Mouse (Mus musculus) limb, embryonic 12.5 days (tissue): ENCODE results near the gene Robo1. TPM values are rescaled to one million over a fixed set of nuclear protein-coding genes. Genes with fewer than 3 reads are reported as not detected.

Experiments
- ATAC-seq: fragments of 200-750 bp; cut with Nextera tagmentation; 2 replicates; pipeline ENCODE4 v1.8.0; 2017; ENCODE audit warnings: low read depth, moderate TSS enrichment; ENCODE audit not compliant: insufficient number of reproducible peaks, insufficient read depth, low FRiP score, low TSS enrichment
- H3K27ac ChIP-seq: fragments of 300-500 bp; sonication (generic); 2 replicates; pipeline ENCODE4 v1.5.1; 2016; ENCODE audit warnings: mild to moderate bottlenecking, moderate library complexity
- H3K27me3 ChIP-seq: fragments of 300-500 bp; sonication (generic); 2 replicates; pipeline ENCODE4 v1.6.1; 2016; ENCODE audit warnings: mild to moderate bottlenecking, moderate library complexity
- H3K36me3 ChIP-seq: fragments of 300-500 bp; sonication (generic); 2 replicates; pipeline ENCODE4 v1.6.1; 2016; ENCODE audit warnings: mild to moderate bottlenecking, moderate library complexity
- H3K4me1 ChIP-seq: fragments of 300-500 bp; sonication (generic); replicated peaks from 2 replicates; pipeline ENCODE4 v1.6.1; 2016
- H3K4me2 ChIP-seq: fragments of 300-500 bp; sonication (generic); 2 replicates; pipeline ENCODE4 v1.6.1; 2016; ENCODE audit warnings: mild to moderate bottlenecking, moderate library complexity
- H3K4me3 ChIP-seq: fragments of 300-500 bp; sonication (generic); replicated peaks from 2 replicates; pipeline ENCODE4 v1.5.1; 2016; ENCODE audit warnings: mild to moderate bottlenecking
- H3K9ac ChIP-seq: fragments of 300-500 bp; sonication (generic); replicated peaks from 2 replicates; pipeline ENCODE4 v1.6.1; 2016; ENCODE audit warnings: mild to moderate bottlenecking, moderate library complexity
- H3K9me3 ChIP-seq: fragments of 300-500 bp; sonication (generic); 2 replicates; pipeline ENCODE4 v1.6.1; 2016; ENCODE audit warnings: mild to moderate bottlenecking, moderate library complexity
- WGBS: fragments of 180-500 bp; shearing (Covaris S2); methylation state at CpG from one replicate; pipeline ENCODE4 v1.1.7; 2016; 5-methylcytosine and 5-hydroxymethylcytosine counted together
- polyA plus RNA-seq: library from polyadenylated mRNA; unstranded; fragments of >200 nt; fragmentation: Nextera tagmentation; extraction: Ambion mirVana; gene quantifications from 2 replicates; pipeline ENCODE4 v1.2.1, GENCODE M21; 2016

Robo1 gene
- polyA plus RNA-seq, 1 experiment from 2014 or later: 61.6 TPM

DNA sequence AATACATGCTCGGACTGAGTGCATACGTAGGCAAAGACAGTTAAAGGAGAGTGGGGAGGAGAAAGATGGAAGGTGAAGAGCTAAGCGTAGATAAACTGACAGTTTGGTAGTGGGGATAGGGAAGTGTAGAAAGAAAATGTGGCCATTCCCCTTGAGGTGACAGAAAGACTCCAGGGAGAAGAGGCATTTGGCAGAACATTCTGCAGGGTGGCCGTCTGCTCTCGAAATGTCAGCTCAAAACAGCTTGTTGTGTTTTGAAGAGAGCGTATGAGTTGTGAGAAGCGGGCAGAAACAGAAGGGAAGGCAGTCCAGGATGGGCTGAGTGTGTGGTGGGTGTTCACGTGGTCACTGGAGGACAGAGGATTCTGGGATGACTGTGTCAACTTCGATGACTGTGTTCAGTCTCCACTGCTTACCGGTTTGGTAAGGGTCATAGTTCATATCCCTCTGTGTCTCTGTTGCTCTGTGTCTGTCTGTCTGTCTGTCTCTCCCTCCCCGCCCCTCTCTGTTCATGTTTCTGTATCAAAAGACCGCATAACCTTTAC is 490.4 kb downstream of the Robo1 start:
- no peak for ATAC-seq
- H3K4me3 ChIP-seq: no peak overlapping the region
- H3K4me1 ChIP-seq: peaks cover 49% of the 10 kb centered on the region
- H3K4me2 ChIP-seq: no peak overlapping the region
- WGBS: 81% methylated on average over 12 of the region's 12 CpGs
- H3K9ac ChIP-seq: no peak overlapping the region
- H3K36me3 ChIP-seq: no peaks in the 10 kb centered on the region
- no peaks in the 10 kb centered on the region for H3K27me3 ChIP-seq
- no peak overlapping the region for H3K27ac ChIP-seq
- no peaks in the 10 kb centered on the region for H3K9me3 ChIP-seq

DNA sequence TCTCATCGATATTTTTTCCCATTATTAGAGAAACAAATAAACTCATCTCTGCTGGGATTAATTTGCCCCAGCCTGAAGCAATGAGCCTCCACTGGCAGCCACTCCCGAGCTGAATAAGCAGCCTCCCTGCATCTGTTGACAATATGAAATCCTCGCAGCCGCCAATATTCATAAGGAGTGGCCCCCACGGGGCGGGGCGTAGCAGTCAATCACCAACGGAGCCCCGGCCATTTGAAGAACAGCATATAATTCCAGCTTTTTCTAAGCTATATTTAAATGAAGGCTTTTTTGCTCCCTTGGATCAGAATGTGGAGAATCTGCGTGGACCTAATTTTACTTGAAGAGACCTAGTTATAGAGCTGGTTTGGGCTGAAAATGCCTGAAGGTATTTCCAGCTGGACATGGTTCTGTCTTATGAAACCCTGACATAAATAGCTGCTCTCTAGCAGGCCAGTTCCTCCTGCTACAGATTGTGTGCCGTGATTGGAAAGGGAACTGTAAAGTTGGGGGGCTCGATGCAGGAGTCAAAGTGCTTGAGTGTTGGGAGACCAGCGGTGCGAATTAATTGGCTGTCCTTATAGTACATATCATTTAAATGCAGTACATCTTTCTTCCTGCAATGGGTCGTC is 492.1 kb downstream of the Robo1 start:
- no peaks in the 10 kb centered on the region for H3K36me3 ChIP-seq

DNA sequence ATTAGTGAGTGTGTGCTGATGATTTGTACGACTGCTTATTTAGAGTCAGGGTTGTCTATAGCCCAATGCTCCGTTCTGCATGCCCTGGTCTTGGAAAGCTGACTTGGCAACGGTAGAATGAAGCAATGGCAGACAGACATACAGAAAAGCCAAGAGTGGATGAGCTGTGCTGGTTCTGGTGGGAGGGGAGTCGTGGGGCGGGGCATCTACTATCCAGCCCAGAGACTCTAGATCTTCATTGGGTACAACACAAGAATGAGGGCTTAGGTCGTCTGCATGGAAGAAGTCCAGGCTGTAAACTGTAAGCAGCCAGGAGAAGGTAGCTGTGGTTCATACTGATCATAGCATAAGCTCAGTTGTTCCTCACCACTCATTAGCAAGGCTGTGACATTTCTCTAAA is 492.7 kb downstream of the Robo1 start:
- H3K9ac ChIP-seq: no peak overlapping the region
- H3K27me3 ChIP-seq: no peaks in the 10 kb centered on the region
- peaks cover 36% of the 10 kb centered on the region for H3K4me1 ChIP-seq
- no peaks in the 10 kb centered on the region for H3K36me3 ChIP-seq
- 85% methylated on average over 6 of the region's 6 CpGs for WGBS
- H3K4me2 ChIP-seq: no peak overlapping the region
- no peak overlapping the region for H3K27ac ChIP-seq
- ATAC-seq: 0 out of 2 replicates have a peak, but pooled peaks have one; percentile 34
- H3K9me3 ChIP-seq: 0 out of 2 replicates have a peak, but pooled peaks cover 5% of the 10 kb centered on the region
- H3K4me3 ChIP-seq: no peak overlapping the region

More for the DNA sequence above, 492.1 kb downstream of the Robo1 start:
- Histone ChIP-seq H3K9ac (no peak overlapping the region), H3K4me1 (peaks cover 42% of the 10 kb centered on the region), H3K9me3 (0 out of 2 replicates have a peak, but pooled peaks cover 5% of the 10 kb centered on the region), H3K4me3 (no peak overlapping the region), H3K27me3 (no peaks in the 10 kb centered on the region), H3K4me2 (peak overlapping the region; percentile 9; the same call in 1 of the 2 replicates), H3K27ac (no peak overlapping the region)
- 56% methylated on average over 15 of the region's 15 CpGs for WGBS
- no peak for ATAC-seq

DNA sequence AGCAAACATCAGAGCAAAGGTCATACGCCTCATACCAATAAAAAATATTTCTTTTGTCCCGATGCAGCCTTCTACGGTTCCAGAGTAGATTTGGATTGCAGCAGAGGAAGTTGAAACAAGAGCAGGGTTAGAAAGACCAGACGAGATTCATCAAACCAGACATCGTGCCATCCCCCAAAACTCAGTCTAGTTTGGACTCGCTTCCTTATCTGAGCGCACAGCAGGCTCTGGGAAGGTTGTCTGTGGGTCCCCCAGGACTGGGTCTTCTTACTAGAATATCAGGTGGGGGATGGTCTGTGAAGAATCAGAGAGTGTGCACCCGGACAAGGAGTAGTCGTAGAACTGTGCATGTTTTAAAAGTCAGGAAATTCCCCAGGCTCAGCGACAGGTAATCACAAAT is 500.2 kb downstream of the Robo1 start:
- ATAC-seq: no peak
- H3K9ac ChIP-seq: 0 out of 2 replicates have a peak overlapping the region, but pooled peaks have one; percentile 12
- H3K4me1 ChIP-seq: peaks cover 40% of the 10 kb centered on the region
- H3K27me3 ChIP-seq: no peaks in the 10 kb centered on the region
- H3K27ac ChIP-seq: peak overlapping the region; percentile 59
- no peaks in the 10 kb centered on the region for H3K36me3 ChIP-seq
- H3K4me3 ChIP-seq: 0 out of 2 replicates have a peak overlapping the region, but pooled peaks have one; percentile 12
- 0 out of 2 replicates have a peak, but pooled peaks cover 5% of the 10 kb centered on the region for H3K9me3 ChIP-seq
- WGBS: 24% methylated on average over 10 of the region's 10 CpGs
- peak overlapping the region; percentile 43 for H3K4me2 ChIP-seq

DNA sequence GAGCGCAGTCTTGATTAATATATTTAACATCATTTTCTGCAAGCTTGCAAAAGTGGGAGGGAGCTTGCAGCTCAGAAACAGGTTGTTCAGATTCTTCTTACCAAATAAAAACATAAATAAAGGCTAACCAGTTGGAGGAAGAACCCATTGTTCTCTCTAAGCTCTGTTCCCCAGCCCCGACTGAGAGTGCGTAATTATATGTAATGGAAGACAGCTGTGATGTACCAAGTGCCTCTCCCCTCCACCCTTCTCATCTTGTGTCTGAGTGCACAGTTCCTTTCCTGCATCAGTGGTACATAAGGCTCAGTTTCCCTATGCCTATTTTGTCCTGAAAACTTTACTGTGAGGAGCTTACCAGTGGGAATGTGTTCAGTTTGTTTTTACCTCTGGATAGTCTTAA is 502.8 kb downstream of the Robo1 start:
- H3K27ac ChIP-seq: peak overlapping the region; percentile 41; the same call in 1 of the 2 replicates
- no peak overlapping the region for H3K4me3 ChIP-seq
- no peaks in the 10 kb centered on the region for H3K36me3 ChIP-seq
- 37% methylated on average over 3 of the region's 3 CpGs for WGBS
- no peaks in the 10 kb centered on the region for H3K27me3 ChIP-seq
- no peak overlapping the region for H3K9ac ChIP-seq
- H3K4me1 ChIP-seq: peaks cover 40% of the 10 kb centered on the region
- no peak overlapping the region for H3K4me2 ChIP-seq
- no peaks in the 10 kb centered on the region for H3K9me3 ChIP-seq
- ATAC-seq: no peak

DNA sequence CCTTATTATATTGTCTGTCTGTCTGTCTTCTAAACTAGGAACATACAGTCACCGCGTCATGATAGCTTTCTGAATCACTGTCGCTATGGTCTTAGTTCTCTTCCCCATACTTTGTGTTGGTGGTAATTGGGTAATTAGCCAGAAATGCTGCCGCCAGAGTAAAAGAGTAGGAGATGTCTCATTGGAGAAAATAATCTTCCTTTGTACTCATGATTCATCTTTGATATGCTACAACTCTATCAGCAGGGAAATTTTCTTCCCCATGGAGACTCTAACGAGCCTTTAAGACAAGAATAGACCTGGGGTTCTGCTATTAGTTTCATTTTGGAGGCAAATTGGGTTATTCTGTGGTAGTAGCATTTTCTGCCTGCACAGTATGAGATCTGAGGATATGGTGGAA is 503.4 kb downstream of the Robo1 start:
- H3K27me3 ChIP-seq: no peaks in the 10 kb centered on the region
- H3K36me3 ChIP-seq: no peaks in the 10 kb centered on the region
- WGBS: 73% methylated on average over 5 of the region's 5 CpGs
- H3K27ac ChIP-seq: no peak overlapping the region
- no peak overlapping the region for H3K4me2 ChIP-seq
- ATAC-seq: no peak
- H3K4me3 ChIP-seq: no peak overlapping the region
- H3K9ac ChIP-seq: no peak overlapping the region
- H3K9me3 ChIP-seq: no peaks in the 10 kb centered on the region
- peaks cover 40% of the 10 kb centered on the region for H3K4me1 ChIP-seq

DNA sequence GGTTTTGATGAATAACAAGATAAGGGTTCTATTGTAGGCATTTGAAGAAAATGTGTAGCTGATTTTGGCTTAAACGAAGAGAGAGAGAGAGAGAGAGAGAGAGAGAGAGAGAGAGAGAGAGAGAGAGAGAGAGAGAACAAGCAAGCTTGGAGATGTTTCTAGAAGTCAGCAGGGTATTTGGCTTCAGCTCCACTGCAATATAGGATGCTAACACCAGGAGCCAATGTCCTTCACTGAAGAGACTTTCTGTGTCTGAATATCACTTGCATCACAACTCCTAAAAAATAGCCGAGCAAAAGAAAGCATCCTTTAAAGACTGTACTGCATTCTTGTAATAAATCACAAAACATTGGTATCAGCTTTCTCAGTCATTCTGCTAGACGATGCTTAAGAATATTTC is 503.8 kb downstream of the Robo1 start:
- ATAC-seq: no peak
- Histone ChIP-seq H3K4me2 (no peak overlapping the region), H3K9ac (no peak overlapping the region), H3K36me3 (no peaks in the 10 kb centered on the region), H3K27ac (no peak overlapping the region), H3K4me1 (peaks cover 37% of the 10 kb centered on the region), H3K9me3 (no peaks in the 10 kb centered on the region), H3K4me3 (no peak overlapping the region), H3K27me3 (no peaks in the 10 kb centered on the region)
- WGBS: 32% methylated on average over 3 of the region's 3 CpGs

DNA sequence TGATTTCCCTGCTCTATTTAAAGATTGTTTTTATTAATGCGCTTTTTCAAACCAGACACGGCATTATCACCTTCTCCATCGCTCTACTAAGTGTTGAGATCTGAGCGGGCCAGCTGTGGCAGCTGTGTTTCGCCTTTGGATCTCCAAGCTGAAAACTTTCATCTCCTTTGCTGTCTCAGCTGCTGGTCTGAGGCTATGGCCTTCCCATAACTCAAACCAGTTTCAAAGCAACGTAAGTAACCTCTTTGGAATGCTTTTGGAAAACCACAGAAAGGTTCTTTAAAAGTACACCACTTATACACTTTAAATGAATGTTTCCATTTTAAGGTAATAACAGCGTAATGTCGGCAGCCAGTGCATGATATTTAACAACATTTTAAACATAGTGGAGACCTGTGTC is 520.3 kb downstream of the Robo1 start:
- H3K27ac ChIP-seq: no peak overlapping the region
- H3K4me3 ChIP-seq: no peak overlapping the region
- no peaks in the 10 kb centered on the region for H3K9me3 ChIP-seq
- no peaks in the 10 kb centered on the region for H3K36me3 ChIP-seq
- no peak for ATAC-seq
- peaks cover 31% of the 10 kb centered on the region for H3K4me1 ChIP-seq
- no peaks in the 10 kb centered on the region for H3K27me3 ChIP-seq
- H3K4me2 ChIP-seq: no peak overlapping the region
- H3K9ac ChIP-seq: no peak overlapping the region
- WGBS: 43% methylated on average over 8 of the region's 8 CpGs

DNA sequence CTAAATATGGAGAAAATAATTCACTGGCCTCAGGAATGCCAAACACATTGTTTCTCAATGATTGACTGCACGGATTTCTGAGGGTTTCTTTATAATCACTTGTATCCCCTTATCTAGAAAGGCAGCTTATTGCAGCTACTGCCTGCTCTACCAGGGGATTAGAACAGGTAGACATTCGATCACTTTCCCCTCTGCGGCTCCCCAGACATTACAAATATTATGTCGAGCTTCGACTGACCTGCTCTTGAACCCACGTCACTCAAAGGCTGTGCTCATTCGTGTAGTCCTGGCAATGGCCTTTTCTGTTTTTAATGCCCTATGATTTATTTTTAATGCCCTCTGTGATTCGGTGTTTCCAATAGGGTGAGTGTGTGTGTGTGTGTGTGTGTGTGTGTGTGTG is 521.4 kb downstream of the Robo1 start:
- WGBS: 53% methylated on average over 8 of the region's 8 CpGs
- Histone ChIP-seq H3K4me1 (peaks cover 28% of the 10 kb centered on the region), H3K9me3 (no peaks in the 10 kb centered on the region), H3K4me2 (no peak overlapping the region), H3K27ac (0 out of 2 replicates have a peak overlapping the region, but pooled peaks have one; percentile 31), H3K36me3 (no peaks in the 10 kb centered on the region), H3K9ac (no peak overlapping the region), H3K27me3 (no peaks in the 10 kb centered on the region), H3K4me3 (no peak overlapping the region)
- no peak for ATAC-seq

DNA sequence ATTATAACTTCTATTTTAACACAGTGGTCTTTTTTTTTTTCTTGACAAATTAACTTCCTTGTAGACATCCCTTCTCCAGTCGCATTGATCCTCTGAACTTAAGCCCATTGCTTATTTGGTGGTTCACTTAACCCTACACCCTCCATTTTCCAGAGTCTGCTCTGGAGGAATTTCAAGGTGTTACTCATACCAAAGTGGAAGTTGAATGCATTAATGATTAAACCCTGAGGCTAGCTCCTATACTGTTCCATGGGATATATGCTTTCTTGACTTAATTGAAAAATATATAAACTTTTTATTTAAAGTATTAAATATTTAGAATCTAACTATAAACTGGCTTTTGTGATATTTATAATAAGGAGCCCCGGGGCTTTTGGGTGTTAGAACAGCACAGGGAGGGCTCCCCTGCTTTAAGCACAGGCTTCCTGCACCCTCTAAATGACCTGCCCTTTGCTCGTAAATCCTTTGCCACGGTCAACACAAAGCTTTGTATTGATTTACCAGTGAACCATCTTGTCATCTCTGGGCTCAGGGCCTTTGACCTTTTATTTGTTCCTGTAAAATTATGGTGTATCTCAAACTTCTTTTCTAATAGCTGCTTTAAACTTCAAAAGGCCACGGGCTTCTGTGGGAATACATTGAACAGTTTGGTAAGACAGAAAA is 522.4 kb downstream of the Robo1 start:
- WGBS: 13% methylated on average over 5 of the region's 5 CpGs

DNA sequence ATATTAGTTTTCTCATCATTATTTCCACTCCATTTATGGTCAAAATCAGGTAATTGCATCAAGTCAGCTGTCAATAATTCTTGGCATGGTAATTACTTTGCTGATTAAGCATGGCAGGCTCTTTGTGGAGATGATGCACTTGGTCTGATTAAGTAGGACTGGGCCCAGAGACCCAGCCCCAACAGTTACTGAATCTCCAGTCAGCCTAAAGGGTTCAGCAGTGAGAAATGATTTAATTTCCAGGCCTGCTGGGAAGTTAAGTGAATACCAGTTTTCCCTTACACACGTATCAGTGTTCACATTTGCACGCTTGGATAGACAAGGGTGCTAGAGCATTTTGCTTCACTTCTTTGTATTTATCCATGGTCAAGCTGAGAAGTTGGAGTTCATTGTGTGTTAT is 526.2 kb downstream of the Robo1 start:
- H3K27ac ChIP-seq: no peak overlapping the region
- H3K9ac ChIP-seq: no peak overlapping the region
- 88% methylated on average over 2 of the region's 2 CpGs for WGBS
- H3K4me2 ChIP-seq: no peak overlapping the region
- H3K27me3 ChIP-seq: no peaks in the 10 kb centered on the region
- no peaks in the 10 kb centered on the region for H3K36me3 ChIP-seq
- no peak overlapping the region for H3K4me3 ChIP-seq
- H3K4me1 ChIP-seq: peaks cover 14% of the 10 kb centered on the region
- H3K9me3 ChIP-seq: no peaks in the 10 kb centered on the region
- ATAC-seq: no peak

More for the DNA sequence above, 522.4 kb downstream of the Robo1 start:
- Histone ChIP-seq H3K9me3 (no peaks in the 10 kb centered on the region), H3K4me2 (no peak overlapping the region), H3K36me3 (no peaks in the 10 kb centered on the region), H3K4me3 (no peak overlapping the region), H3K27me3 (no peaks in the 10 kb centered on the region), H3K27ac (no peak overlapping the region), H3K4me1 (peaks cover 28% of the 10 kb centered on the region), H3K9ac (no peak overlapping the region)
- no peak; the same call in 1 of the 2 replicates for ATAC-seq
